Mouse (Mus musculus) MEL (cell line): Measurements from ENCODE around the gene Olfr1396.

Source experiments
- CHD2 ChIP-seq: IDR thresholded peaks from 2 replicates; pipeline ENCODE4 v1.6.1; 2011; ENCODE audit warnings: low read length, improper control_type of control experiment
- CTCF ChIP-seq, 3 experiments: IDR thresholded peaks in 2 of 3; conservative IDR thresholded peaks in 1 of 3; 2 replicates each; pipeline ENCODE4 v1.5.1; 2011 to 2012; ENCODE audit warnings: low read length in 3 of 3, low read depth in 2 of 3, mild to moderate bottlenecking in 2 of 3, improper control_type of control experiment in 1 of 3, inconsistent platforms in 1 of 3, mixed read lengths in 1 of 3, moderate library complexity in 1 of 3; ENCODE audit not compliant: control insufficient read depth in 1 of 3, insufficient read depth in 1 of 3, poor library complexity in 1 of 3, severe bottlenecking in 1 of 3
- ELF1 ChIP-seq: IDR thresholded peaks from 2 replicates; pipeline ENCODE4 v1.6.1; 2014; ENCODE audit warnings: low read depth, mild to moderate bottlenecking, inconsistent platforms, low read length, improper control_type of control experiment, moderate library complexity
- GATA1 ChIP-seq: IDR thresholded peaks from 2 replicates; pipeline ENCODE4 v1.6.1; 2011; ENCODE audit warnings: low read depth, low read length, improper control_type of control experiment
- MAX ChIP-seq: IDR thresholded peaks from 2 replicates; pipeline ENCODE4 v1.6.1; 2011; ENCODE audit warnings: low read length, improper control_type of control experiment
- NRF1 ChIP-seq: IDR thresholded peaks from 2 replicates; pipeline ENCODE4 v1.6.1; 2014; ENCODE audit warnings: low read depth, mild to moderate bottlenecking, inconsistent platforms, low read length, improper control_type of control experiment, moderate library complexity; ENCODE audit not compliant: poor library complexity, insufficient read depth, severe bottlenecking
- POLR2A ChIP-seq, 2 experiments: IDR thresholded peaks; 2 replicates each; pipeline ENCODE4 v1.6.1; 2011 to 2012; ENCODE audit warnings: low read length in 2 of 2, mild to moderate bottlenecking in 2 of 2, control low read depth in 1 of 2, improper control_type of control experiment in 1 of 2, low read depth in 1 of 2, moderate library complexity in 1 of 2; ENCODE audit not compliant: control insufficient read depth in 1 of 2, insufficient read depth in 1 of 2, poor library complexity in 1 of 2
- POLR2AphosphoS5 ChIP-seq: IDR thresholded peaks from 2 replicates; pipeline ENCODE4 v1.6.1; 2012; ENCODE audit warnings: low read depth, borderline replicate concordance, mild to moderate bottlenecking, inconsistent platforms, low read length, moderate library complexity, mixed read lengths
- USF2 ChIP-seq, 2 experiments: IDR thresholded peaks; 2 replicates each; pipeline ENCODE4 v1.6.1; 2011 to 2012; ENCODE audit warnings: improper control_type of control experiment in 2 of 2, low read length in 2 of 2, borderline replicate concordance in 1 of 2, inconsistent platforms in 1 of 2, low read depth in 1 of 2, mild to moderate bottlenecking in 1 of 2; ENCODE audit not compliant: insufficient read depth in 1 of 2

GRCm38 (mm10) chr11:49086858-49087361 is 27.8 kb downstream of the Olfr1396 start:
- TF ChIP-seq POLR2A (IDR thresholded peaks at IDR 0.05; ENCODE audit: control insufficient read depth in 1 of 2, insufficient read depth in 1 of 2, low read depth in 1 of 2, low read length in 2 of 2, poor library complexity in 1 of 2), result no peak
- TF ChIP-seq GATA1, result no peak
- TF ChIP-seq CTCF (IDR thresholded peaks at IDR 0.05 in 2 of 3, conservative IDR thresholded peaks at IDR 0.05 in 1 of 3; ENCODE audit: control insufficient read depth in 1 of 3, insufficient read depth in 1 of 3, low read depth in 2 of 3, low read length in 3 of 3, poor library complexity in 1 of 3, severe bottlenecking in 1 of 3), result no peak
- no peak for TF ChIP-seq USF2 (IDR thresholded peaks at IDR 0.05; ENCODE audit: borderline replicate concordance in 1 of 2, insufficient read depth in 1 of 2, low read depth in 1 of 2, low read length in 2 of 2)
- no peak for TF ChIP-seq NRF1
- no peak for TF ChIP-seq ELF1
- TF ChIP-seq CHD2, result no peak
- TF ChIP-seq MAX, result no peak
- no peak for TF ChIP-seq POLR2AphosphoS5
